Mouse (Mus musculus) mature B cell (primary cell): ENCODE results near the gene Sash1.

Experiments
- in situ Hi-C: fragments of 300-500 bp; cut with MboI; formaldehyde crosslinking; loops from 2 replicates; pipeline ENCODE4 v1.14.3; 2019

The Sash1 gene

DNA sequence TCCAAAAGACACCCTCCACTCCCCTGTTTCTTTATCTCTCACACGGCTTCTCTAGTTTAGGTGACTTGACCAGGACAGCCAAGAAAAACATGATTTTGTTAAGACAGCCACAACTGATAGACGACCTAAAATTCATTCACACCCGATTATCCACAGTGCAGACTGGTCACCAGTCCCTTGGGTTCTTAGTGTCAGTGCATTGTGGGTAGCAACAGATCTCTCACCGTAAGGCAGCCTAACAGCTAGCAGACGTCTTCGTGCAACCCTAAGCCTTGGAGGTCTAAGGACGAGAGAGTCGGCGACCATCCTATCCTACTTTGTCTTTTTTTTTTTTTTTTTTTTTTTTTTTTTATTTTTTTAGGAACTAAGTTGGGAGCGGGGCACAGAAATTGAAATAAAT lies 34.2 kb downstream of the Sash1 start:
- in situ Hi-C loops = no loop called here

- in situ Hi-C loops = no loop called here
Measured at GRCm38 (mm10) chr10:8847974-8848373, 37.9 kb downstream of the Sash1 start.

DNA sequence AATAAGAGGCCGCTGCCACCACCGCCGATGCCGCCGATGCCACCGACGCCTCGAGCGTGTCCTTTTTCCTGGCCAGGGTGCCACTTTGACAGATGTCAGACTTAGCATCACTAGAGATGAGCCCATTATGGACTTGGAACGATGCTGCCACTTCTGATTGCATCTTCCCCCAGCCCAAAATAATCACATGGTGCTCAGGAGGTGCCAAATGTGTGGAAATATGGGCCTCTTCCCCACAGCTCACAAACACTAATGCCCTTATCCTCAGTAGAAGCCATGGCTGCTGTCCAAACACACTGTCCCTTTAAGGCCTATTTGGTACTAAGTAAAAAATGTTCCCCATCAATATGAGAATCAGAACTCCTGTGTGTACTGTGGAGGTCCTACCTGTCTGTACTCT lies 39.6 kb downstream of the Sash1 start:
- in situ Hi-C loops = no loop called here

DNA sequence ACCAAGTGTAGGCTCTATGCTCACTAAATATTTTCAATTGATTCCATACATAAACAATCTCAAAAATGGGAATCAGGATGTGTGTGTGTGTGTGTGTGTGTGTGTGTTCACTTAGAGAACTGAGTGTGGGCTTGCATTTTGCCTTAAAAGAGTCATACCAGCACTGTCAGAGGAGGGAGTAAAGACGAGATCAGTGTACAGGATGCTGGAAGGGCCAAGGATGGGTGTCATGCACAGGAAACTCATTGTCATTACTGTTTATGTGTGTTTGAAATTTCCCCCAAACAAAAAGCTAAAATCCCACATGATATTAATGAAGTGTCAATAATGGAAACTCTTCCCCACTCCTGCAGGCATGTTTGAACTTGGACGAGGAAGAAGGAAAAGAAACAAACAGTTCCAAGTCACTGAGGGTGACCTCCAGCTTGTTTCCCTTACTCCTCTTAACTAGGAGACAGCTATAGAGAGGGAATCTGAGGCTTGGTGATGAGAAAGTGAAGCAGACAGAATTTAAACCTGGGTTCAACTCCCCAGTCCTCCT lies 40.6 kb downstream of the Sash1 start:
- in situ Hi-C loops = no loop called here

GRCm38 (mm10) chr10:8839956-8840355 lies 45.9 kb downstream of the Sash1 start:
- in situ Hi-C loops = no loop called here

DNA sequence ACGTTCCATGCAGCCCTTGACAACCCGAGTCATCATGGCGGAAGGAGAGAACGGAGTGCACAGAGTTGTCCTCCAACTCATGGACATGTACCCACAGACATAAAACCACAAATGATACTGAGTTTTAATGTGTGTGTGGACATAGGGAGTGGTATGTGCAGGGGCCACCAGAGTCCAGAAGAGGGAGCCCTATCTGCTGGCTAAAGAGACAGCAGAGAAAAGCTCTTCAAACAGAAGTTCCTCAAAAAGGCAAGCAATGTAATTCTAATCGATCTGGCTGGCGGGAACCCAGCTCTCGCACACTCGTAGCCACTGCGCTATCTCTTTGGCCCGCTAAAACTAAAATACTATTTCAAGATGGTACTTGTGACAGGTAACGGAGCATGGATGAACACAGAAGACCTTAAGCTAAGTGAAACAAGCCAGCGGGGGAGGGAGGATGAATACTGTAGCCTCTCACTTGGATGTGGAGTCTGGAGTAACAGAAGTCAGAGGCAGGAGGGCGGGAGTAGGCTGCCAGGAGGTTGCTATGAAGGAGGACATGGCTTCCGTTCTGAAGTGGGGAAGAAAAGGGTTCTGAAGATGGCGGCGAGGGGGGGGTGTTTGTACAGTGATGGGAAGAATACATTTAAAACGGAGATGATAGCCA lies 51.9 kb downstream of the Sash1 start:
- in situ Hi-C loops = no loop called here

DNA sequence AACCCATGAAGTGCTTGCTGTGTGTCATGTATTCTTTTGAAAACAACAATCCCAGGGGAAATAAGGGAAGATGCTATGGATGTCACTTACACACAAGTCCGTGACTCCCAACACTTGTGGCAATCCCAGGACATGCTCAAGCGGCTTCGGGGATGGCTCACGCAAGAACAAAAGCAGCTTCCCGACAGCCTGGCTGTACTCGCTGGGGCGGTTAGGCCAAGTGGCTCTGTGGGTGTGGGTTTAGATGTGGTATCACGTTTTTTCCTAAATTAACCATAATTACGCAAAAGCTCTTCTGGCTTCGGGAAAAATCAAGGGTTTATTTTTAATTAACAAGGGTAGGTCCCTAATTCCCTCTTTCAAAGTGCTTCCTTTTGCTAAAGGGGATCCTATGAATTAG lies 59.6 kb downstream of the Sash1 start:
- in situ Hi-C loops = no loop called here

- in situ Hi-C loops = no loop called here
Measured at GRCm38 (mm10) chr10:8825874-8826273, 60.0 kb downstream of the Sash1 start.

- in situ Hi-C loops = no loop called here
Measured at GRCm38 (mm10) chr10:8818066-8818465, 67.8 kb downstream of the Sash1 start.

DNA sequence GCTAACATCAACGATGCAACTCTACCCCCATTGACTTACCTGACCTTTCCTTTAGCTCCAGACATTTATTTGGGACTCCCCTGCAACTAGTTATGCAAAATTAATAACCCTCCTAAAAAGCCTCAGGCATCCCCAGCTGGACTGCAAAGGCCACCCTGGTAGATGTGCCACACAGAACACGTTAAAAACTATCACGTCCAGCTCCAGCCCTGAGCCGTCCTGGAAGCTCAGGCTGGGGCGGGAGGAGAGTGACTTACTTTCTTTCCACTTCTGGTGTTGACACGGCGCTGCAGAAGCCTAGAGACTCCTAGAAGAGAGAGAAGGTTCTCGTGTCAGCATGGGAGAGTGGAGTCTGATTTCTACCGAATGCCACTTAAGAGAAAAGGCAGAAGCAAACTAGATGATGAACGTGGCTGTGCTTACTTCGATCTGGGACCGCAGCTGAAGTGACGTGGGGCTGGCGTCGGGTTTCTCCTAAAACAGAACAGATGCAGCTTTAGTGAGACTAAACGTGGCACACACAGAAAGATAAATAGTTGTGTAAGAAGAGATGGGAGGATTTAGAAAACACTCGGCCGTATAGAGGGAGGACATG lies 71.8 kb downstream of the Sash1 start:
- in situ Hi-C loops = no loop called here

DNA sequence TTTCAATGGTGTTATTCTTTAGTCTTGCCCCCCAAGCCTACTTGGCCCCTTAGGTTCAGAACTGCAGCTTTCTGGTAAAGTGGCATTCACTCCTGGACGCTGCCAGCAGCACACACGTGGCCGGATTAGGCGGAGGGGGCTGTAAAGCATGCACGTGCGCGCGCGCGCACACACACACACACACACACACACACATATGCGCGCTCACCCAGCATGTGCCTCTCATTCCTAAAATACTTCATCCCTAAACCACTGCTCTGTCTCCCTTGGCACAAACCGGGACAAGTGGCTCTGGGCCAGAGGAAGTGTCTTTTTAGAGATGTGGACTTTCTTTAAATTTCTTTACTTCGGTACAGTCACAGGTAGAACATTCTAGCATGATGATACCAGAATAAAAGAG lies 72.6 kb downstream of the Sash1 start:
- in situ Hi-C loops = no loop called here

GRCm38 (mm10) chr10:8812807-8813206 lies 73.1 kb downstream of the Sash1 start:
- in situ Hi-C loops = no loop called here

GRCm38 (mm10) chr10:8811261-8812039 lies 74.4 kb downstream of the Sash1 start:
- in situ Hi-C loops = no loop called here

- in situ Hi-C loops = no loop called here
Measured at GRCm38 (mm10) chr10:8810496-8810895, 75.4 kb downstream of the Sash1 start.

DNA sequence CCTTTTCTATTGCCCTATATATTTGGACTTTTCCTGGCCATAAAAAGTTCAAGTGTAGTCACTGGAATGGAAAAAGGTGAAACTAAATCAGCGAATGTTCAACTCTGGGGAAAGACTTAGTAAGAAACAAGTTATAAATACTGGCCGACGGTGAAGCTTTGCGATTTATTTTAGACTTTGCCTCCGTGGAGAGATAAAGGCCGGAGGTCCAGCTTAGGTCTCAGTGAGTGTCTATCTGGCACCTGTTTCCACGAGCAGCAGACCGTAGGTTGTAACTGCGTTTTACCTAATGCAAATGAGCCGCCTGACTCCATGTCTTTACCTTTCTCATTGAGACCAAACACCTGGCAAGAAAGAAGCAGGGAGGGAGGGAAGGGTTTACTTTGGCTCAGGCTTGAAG lies 77.5 kb downstream of the Sash1 start:
- in situ Hi-C loops = no loop called here

- in situ Hi-C loops = no loop called here
Measured at GRCm38 (mm10) chr10:8807581-8807980, 78.3 kb downstream of the Sash1 start.

GRCm38 (mm10) chr10:8805402-8805801 lies 80.5 kb downstream of the Sash1 start:
- in situ Hi-C loops = no loop called here

GRCm38 (mm10) chr10:8804292-8804691 lies 81.6 kb downstream of the Sash1 start:
- in situ Hi-C loops = no loop called here

- in situ Hi-C loops = no loop called here
Measured at GRCm38 (mm10) chr10:8801719-8802347, 84.0 kb downstream of the Sash1 start.

DNA sequence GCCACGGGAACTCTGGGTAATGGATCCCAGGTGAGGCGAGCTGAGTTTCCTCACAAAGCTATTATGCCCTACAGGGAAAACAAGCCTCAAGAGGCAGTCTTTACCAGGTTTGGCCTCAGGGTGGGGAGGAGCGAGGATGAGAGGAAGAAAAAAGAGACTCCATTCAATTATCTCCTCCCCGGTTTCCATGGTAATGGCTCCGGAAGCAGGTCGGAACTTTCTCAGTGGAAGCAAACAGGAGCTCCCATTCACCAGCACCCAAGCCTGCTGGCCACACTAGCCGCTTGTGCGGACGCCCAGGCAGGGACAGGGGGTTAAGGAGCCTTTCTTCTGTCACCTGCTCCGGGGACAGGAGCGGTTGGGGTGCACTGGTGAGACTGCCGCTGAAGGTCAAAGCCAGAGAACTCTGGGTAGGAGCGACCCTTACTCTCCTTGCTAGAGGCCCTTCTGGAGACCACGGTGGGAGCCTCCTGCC lies 84.7 kb downstream of the Sash1 start:
- in situ Hi-C loops = no loop called here

DNA sequence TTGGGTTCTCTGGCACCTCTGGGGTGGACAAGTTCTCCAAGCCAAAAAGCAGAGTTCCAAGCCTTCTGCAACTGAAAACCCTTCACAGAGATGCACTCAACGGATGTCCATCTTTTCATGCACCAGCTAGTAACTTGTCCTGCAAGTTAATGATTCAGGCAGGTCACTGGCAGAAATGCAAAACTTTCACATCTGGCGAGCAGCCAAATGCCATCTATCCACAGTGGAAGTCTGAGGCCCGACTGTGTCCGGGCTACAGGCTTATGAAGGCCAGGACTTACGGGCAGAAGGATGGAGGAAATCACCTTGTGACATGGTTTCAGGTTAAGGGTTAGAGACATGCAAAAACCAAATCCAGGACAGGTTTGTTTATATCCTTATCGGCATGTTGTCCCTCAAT lies 88.0 kb downstream of the Sash1 start:
- in situ Hi-C loops = no loop called here

GRCm38 (mm10) chr10:8795336-8795735 lies 90.5 kb downstream of the Sash1 start:
- in situ Hi-C loops = no loop called here
